Mouse (Mus musculus): ENCODE measurements around the gene Cntnap2.

DNA sequence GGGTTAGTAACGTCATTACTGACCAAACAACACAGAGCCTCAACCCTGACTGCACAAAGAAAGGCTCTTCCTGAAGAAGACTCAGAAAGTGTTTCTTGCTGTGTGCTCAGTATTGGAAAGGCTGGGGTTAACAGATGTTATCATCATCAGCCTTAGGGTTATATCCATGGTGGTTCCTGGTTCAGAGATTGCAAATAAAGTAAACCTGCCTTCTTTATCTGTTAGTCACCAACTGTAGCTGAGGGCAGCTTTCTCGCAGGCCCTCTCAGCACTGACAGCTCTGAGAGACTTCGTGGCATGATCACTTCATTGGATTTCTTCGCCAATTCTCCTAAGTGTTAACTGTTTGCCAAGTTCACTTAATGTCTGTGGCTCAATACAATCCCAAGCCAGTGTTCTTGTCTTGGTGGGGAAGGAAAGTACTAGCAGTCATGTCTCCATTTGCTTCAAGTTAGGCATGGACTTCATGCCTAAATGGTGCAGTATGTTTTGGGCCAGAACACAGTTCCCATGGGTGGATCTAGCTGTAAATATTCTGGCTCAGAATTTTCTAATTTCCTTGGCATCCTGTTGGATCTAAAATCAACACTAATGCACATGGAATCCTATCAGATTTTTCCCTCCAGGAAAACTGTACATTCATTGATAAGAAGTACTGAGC, 2197.2 kb downstream of the Cntnap2 start:
- no peak for TF ChIP-seq CTCF (IDR thresholded peaks at IDR 0.05; ENCODE audit: low read depth, low read length)
- TF ChIP-seq POLR2A (IDR thresholded peaks at IDR 0.05; ENCODE audit: borderline replicate concordance, low read depth, low read length), result no peak
